Mouse (Mus musculus) hindbrain, embryonic 10.5 days (tissue): Measurements from ENCODE around the gene Rpl36a. TPM values are rescaled to one million over a fixed set of nuclear protein-coding genes. Genes with fewer than 3 reads are reported as not detected.
A peak's percentile ranks its signal among the peaks of the same experiment; 100 is the strongest.

ENCODE experiments used
- DNase-seq: peaks from one replicate; pipeline ENCODE4 v3.0.0-alpha.2; 2017; ENCODE audit warnings: low spot score
- H3K27ac ChIP-seq: fragments of 300-500 bp; sonication (generic); 2 replicates; pipeline ENCODE4 v1.5.1; 2016; ENCODE audit warnings: mild to moderate bottlenecking, moderate library complexity
- H3K27me3 ChIP-seq: fragments of 300-500 bp; sonication (generic); 2 replicates; pipeline ENCODE4 v1.6.1; 2016; ENCODE audit warnings: mild to moderate bottlenecking; ENCODE audit not compliant: poor library complexity, insufficient read depth, severe bottlenecking
- H3K36me3 ChIP-seq: fragments of 300-500 bp; sonication (generic); 2 replicates; pipeline ENCODE4 v1.6.1; 2016; ENCODE audit warnings: mild to moderate bottlenecking, moderate library complexity
- H3K4me1 ChIP-seq: fragments of 300-500 bp; sonication (generic); replicated peaks from 2 replicates; pipeline ENCODE4 v1.6.1; 2016; ENCODE audit warnings: mild to moderate bottlenecking
- H3K4me3 ChIP-seq: fragments of 300-500 bp; sonication (generic); 2 replicates; pipeline ENCODE4 v1.5.1; 2016; ENCODE audit warnings: mild to moderate bottlenecking, moderate library complexity
- H3K9me3 ChIP-seq: fragments of 300-500 bp; sonication (generic); 2 replicates; pipeline ENCODE4 v1.6.1; 2016; ENCODE audit warnings: mild to moderate bottlenecking, moderate library complexity
- WGBS: fragments of 180-500 bp; shearing (Covaris S2); methylation state at CpG from one replicate; pipeline ENCODE4 v1.1.7; 2016; 5-methylcytosine and 5-hydroxymethylcytosine counted together
- polyA plus RNA-seq: library from polyadenylated mRNA; unstranded; fragments of >200 nt; fragmentation: Nextera tagmentation; extraction: Ambion mirVana; gene quantifications from 2 replicates; pipeline ENCODE4 v1.2.1, GENCODE M21; 2016

Gene Rpl36a
- polyA plus RNA-seq, 1 experiment from 2014 or later = 271 TPM

DNA sequence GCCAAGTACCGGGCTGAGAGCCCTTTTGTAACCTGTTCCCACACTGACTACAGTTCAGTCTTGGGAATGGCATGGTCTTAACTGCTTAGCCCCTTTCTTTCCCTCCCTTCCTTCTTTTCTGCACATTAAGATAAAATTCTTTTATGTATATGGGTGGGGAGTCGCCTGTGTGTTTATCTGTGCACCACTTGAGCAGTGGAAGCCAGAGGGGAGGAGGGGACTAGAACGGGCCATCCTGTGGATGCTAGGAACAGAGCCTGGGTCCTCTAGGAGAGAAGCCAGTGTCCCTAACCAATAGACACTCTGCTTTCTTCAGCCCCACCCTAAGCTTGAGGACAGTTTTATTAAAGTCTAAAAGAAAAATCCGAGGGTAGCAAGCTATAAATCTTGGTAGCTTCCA is 25.5 kb downstream of the Rpl36a start:
- no peak for DNase-seq
- Histone ChIP-seq H3K4me3 (no peak overlapping the region), H3K4me1 (peaks cover 9% of the 10 kb centered on the region; the same call in 1 of the 2 replicates), H3K27ac (no peak overlapping the region), H3K27me3 (no peaks in the 10 kb centered on the region), H3K36me3 (peaks cover 6% of the 10 kb centered on the region; the same call in 1 of the 2 replicates), H3K9me3 (no peaks in the 10 kb centered on the region)
- 83% methylated on average over 4 of the region's 4 CpGs for WGBS

DNA sequence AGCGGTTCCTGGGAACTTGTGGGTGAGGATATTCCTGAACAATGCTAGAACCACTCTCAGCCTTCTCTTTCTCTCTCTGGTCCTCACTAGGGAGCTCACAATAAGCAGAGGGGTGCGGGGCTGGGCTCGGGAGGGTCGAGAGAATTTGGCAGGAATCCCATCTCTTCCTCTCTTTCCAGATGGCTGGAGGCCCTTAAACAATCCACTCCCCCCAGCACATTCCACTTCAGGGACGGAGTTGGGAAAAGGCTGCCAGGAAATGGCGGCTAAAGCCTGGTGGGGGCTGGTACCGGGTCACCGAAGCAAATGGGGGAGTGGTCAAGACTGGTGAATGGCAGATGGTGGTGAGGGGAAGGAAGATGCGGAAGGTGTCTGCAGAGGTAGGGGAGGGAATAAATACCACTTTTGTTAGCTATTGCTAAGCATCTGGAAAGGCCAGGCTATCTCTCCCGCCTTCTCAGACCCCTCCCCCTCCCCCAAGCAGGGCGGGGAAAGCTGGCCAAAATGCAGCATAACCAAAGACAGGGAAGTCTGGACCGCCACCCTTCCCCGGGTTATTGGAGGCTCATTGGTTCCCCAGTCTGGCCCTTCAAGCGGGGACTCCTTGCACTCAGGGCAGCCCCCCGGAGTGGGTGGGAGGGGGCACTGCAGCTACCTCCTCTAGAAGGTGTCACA is 27.0 kb downstream of the Rpl36a start:
- peak overlapping the region; percentile 88 for H3K27ac ChIP-seq
- peaks cover 9% of the 10 kb centered on the region; the same call in 1 of the 2 replicates for H3K4me1 ChIP-seq
- H3K4me3 ChIP-seq = peak overlapping the region; percentile 43
- no peaks in the 10 kb centered on the region for H3K9me3 ChIP-seq
- peaks cover 1% of the 10 kb centered on the region; the same call in 1 of the 2 replicates for H3K36me3 ChIP-seq
- DNase-seq = peak; percentile 73
- 0 out of 2 replicates have a peak, but pooled peaks cover 2% of the 10 kb centered on the region for H3K27me3 ChIP-seq
- WGBS = 21% methylated on average over 15 of the region's 15 CpGs

DNA sequence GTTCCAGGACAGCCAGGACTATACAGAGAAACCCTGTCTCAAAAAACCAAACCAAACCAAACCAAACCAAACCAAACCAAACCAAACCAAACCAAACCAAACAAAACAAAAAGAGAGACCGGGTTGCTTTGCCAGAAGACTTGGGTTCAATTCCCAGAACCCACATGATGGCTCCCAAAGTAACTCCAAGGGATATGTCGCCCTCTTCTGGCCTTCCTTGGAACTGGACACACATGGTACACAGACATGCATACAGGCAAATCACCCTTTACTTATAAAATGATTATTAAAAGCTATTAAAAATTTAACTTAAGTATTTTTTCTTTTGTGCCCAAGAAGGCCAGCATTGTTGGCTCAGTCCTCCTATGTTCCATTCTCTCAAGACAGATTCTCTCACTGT is 28.9 kb downstream of the Rpl36a start:
- Histone ChIP-seq H3K27ac (no peak overlapping the region), H3K36me3 (no peaks in the 10 kb centered on the region), H3K4me3 (no peak overlapping the region), H3K9me3 (no peaks in the 10 kb centered on the region), H3K4me1 (peaks cover 9% of the 10 kb centered on the region; the same call in 1 of the 2 replicates), H3K27me3 (peaks cover 20% of the 10 kb centered on the region; the same call in 1 of the 2 replicates)
- WGBS = 71% methylated on average over 2 of the region's 2 CpGs
- DNase-seq = no peak

DNA sequence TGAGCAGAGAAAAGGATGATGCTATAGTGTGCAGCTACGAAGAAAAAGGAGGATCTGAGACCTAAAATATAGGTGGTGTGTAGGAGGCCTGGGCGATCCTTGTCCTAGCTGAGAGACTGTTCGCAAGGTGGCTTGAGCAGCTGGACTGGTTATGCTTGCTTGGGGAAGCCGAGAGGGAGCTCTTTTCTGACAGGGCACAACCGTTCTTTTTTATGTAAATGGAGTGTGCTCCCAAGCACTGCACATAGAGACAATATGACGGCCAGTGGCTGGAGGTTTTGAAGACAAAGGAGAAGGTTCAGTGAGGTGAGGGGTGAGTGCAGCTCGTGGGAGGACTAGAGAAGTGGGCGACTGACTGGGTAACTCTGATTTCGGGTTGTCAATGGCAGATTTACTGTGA is 34.2 kb downstream of the Rpl36a start:
- DNase-seq = peak; percentile 31
- H3K27ac ChIP-seq = peak overlapping the region; percentile 69
- H3K36me3 ChIP-seq = no peaks in the 10 kb centered on the region
- no peak overlapping the region for H3K4me3 ChIP-seq
- peaks cover 11% of the 10 kb centered on the region; the same call in 1 of the 2 replicates for H3K4me1 ChIP-seq
- H3K27me3 ChIP-seq = peaks cover 45% of the 10 kb centered on the region
- no peaks in the 10 kb centered on the region for H3K9me3 ChIP-seq
- 39% methylated on average over 9 of the region's 9 CpGs for WGBS

DNA sequence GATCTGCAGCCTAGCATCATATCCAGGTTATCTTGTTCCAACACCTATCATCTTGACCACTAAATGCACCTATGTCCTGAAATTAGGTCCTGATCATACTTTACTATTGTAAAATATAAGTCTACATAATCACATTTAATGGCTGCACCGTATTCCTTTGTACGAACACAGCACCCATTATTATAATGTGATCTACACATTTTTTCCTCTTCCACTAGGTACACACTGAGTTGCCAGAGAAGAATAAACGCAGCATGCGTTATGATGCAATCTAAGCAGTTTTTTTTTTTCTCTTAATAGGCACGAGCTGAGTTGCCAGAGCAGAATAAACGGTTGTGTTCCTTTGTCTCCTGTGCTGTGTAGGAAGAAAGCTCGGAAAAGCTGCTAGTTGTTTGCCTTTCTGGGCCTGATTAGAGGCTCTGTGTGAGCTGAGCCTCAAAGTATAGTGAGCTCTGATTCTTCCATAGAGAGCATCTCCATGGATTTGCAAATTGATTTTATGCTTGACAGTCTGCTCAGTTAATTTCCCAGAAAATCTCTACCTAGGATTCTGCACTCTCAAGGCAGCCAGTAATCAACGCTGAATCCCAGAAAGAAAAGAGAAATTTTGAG is 34.9 kb downstream of the Rpl36a start:
- no peaks in the 10 kb centered on the region for H3K9me3 ChIP-seq
- H3K4me1 ChIP-seq = peaks cover 11% of the 10 kb centered on the region; the same call in 1 of the 2 replicates
- peak; percentile 12 for DNase-seq
- H3K36me3 ChIP-seq = no peaks in the 10 kb centered on the region
- 44% methylated on average over 8 of the region's 8 CpGs for whole genome bisulfite sequencing
- H3K27me3 ChIP-seq = peaks cover 45% of the 10 kb centered on the region
- H3K27ac ChIP-seq = peak overlapping the region; percentile 69
- no peak overlapping the region for H3K4me3 ChIP-seq

DNA sequence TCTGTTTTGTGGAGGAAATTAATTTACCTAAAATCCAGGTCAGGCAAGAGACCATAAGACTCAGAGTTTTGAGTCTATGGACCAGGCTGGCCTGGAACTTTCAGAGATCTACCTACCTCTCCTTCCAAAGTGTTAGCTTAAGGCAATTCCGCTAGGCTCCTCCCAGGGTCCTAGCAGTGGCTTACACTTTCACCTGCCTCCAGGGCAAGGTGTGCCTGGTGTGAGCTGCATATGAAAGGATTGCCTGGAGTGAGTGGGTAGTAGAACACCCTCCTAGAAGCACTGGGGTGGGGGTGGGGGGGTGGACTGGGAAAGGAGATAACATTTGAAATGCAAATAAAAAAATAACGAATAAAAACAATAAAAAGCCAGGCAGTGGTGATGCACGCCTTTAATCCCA is 36.2 kb downstream of the Rpl36a start:
- 80% methylated on average over 3 of the region's 3 CpGs for WGBS
- no peak for DNase-seq
- no peaks in the 10 kb centered on the region for H3K36me3 ChIP-seq
- no peak overlapping the region for H3K27ac ChIP-seq
- H3K4me3 ChIP-seq = no peak overlapping the region
- H3K9me3 ChIP-seq = no peaks in the 10 kb centered on the region
- peaks cover 50% of the 10 kb centered on the region for H3K27me3 ChIP-seq
- H3K4me1 ChIP-seq = peaks cover 11% of the 10 kb centered on the region; the same call in 1 of the 2 replicates

DNA sequence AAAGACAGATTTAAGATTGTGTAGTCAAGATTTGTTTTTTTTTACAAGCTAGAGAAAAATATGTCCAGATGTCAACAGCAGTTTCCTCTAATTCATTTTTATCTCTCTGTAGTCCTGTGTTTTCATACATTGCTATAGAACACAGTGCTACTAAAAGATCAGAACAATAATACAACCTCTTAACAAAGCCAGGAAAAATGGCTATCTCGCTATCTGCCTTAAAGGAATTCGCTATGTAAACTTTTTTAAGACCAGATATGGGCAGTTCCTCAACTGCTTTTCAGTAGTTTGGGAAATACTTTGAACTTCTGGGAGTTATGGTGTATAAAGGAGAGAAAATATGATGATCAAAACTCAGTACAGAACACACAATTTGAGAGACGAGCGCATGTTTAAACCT is 37.9 kb downstream of the Rpl36a start:
- Histone ChIP-seq H3K4me3 (no peak overlapping the region), H3K4me1 (peaks cover 11% of the 10 kb centered on the region; the same call in 1 of the 2 replicates), H3K27me3 (peaks cover 39% of the 10 kb centered on the region), H3K36me3 (no peaks in the 10 kb centered on the region), H3K9me3 (no peaks in the 10 kb centered on the region), H3K27ac (no peak overlapping the region)
- whole genome bisulfite sequencing = 93% methylated on average over 4 of the region's 4 CpGs
- no peak for DNase-seq

DNA sequence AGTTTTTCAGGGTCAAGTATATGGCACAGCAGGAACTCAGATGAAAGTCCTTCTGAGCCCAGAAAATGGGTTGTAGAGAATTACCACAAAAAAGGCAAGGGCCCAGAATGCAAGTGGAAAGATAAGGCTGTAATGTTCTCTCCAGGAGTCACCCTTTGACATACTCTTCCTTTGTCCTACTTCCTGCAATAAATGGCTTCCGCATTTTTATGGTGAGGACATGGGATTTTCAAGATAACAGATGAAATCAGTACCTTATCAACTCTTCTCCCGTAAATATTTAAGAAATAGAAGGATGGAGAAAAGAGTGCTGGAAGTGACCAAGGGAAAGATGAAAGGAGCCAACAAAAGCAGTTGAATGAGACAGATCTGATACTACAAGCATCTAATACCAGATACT is 42.7 kb downstream of the Rpl36a start:
- Histone ChIP-seq H3K27ac (no peak overlapping the region), H3K36me3 (no peaks in the 10 kb centered on the region), H3K4me1 (no peaks in the 10 kb centered on the region), H3K4me3 (no peak overlapping the region), H3K27me3 (peaks cover 16% of the 10 kb centered on the region; the same call in 1 of the 2 replicates), H3K9me3 (no peaks in the 10 kb centered on the region)
- DNase-seq = no peak
- WGBS = 88% methylated on average over 2 of the region's 2 CpGs

DNA sequence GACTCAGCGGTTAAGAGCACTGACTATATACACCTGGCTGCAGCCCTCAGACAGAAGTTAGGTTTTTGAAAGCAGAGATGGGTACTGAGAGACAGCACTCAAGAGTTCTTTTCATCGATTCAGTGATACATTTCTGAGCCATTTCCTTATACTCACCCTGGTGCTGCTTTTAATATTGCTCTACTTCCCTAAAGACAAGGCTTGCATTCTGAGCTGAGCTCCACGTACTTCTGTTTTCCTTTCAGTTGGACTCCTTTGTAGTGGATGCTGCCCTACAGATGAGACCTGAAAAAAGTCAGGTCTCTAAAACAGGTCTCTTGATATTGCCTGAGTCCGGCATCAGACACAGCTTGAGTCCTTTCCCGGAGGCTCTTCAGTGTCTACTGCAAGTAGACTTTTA is 47.3 kb downstream of the Rpl36a start:
- no peaks in the 10 kb centered on the region for H3K4me1 ChIP-seq
- H3K36me3 ChIP-seq = no peaks in the 10 kb centered on the region
- no peak overlapping the region for H3K4me3 ChIP-seq
- 88% methylated on average over 5 of the region's 5 CpGs for WGBS
- H3K27ac ChIP-seq = no peak overlapping the region
- peaks cover 3% of the 10 kb centered on the region; the same call in 1 of the 2 replicates for H3K27me3 ChIP-seq
- H3K9me3 ChIP-seq = no peaks in the 10 kb centered on the region
- no peak for DNase-seq

DNA sequence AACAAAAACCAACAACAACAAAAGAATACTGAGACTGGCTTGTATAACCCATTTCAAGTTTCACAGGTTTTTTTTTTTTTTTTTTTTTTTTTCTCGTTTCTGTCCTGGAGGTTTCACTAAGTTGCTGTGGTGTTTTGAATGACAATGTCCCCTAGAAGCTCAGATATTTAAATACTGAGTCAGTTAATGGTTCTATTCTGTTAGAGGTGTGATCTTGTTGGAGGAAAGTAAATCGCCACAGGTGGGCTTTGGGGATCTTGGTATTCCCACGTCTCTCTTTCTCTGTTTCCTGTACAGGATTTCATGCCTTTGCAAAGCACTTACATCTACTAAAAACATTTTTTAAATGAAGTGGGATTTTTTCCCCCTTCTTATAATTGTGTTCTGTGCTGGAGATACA is 49.7 kb downstream of the Rpl36a start:
- 58% methylated on average over 3 of the region's 3 CpGs for WGBS
- no peaks in the 10 kb centered on the region for H3K4me1 ChIP-seq

DNA sequence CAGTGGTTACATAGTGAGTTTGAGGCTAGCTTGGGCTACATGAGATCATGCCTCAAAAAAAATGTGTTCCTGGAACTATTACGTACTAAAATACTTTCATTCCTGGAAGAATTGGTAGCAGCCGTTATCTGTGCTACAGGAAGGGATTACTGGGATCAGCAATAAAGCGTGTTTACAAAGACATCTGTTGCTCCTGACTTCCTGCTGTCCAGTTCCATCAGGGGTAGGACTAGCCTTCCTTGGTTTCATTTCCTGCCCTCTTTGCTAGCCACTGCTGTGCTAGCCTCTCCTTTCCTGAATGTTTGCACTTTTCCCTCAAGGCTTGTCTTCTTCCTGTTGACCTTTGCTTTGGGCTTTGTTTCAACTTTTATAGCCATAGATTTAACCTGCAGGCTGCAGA is 50.4 kb downstream of the Rpl36a start:
- 82% methylated on average over 3 of the region's 3 CpGs for WGBS
- H3K27me3 ChIP-seq = peaks cover 3% of the 10 kb centered on the region; the same call in 1 of the 2 replicates
- DNase-seq = no peak
- H3K27ac ChIP-seq = no peak overlapping the region
- H3K4me1 ChIP-seq = no peaks in the 10 kb centered on the region
- no peak overlapping the region for H3K4me3 ChIP-seq
- H3K9me3 ChIP-seq = no peaks in the 10 kb centered on the region
- no peaks in the 10 kb centered on the region for H3K36me3 ChIP-seq

More for the DNA sequence above, 49.7 kb downstream of the Rpl36a start:
- H3K4me3 ChIP-seq = no peak overlapping the region
- DNase-seq = no peak
- H3K9me3 ChIP-seq = no peaks in the 10 kb centered on the region
- no peaks in the 10 kb centered on the region for H3K36me3 ChIP-seq
- peaks cover 3% of the 10 kb centered on the region; the same call in 1 of the 2 replicates for H3K27me3 ChIP-seq
- no peak overlapping the region for H3K27ac ChIP-seq
